Mouse (Mus musculus) mouse trophoblast stem cell (cell line): ENCODE results near the gene Tnfaip3.

ENCODE experiments used
- in situ Hi-C, 2 experiments: fragments of 300-500 bp; cut with MseI, MboI; formaldehyde crosslinking; loops; 2 replicates in 1 of 2; 3 replicates in 1 of 2; pipeline ENCODE4 v1.15.1; 2025

Tnfaip3 gene

DNA sequence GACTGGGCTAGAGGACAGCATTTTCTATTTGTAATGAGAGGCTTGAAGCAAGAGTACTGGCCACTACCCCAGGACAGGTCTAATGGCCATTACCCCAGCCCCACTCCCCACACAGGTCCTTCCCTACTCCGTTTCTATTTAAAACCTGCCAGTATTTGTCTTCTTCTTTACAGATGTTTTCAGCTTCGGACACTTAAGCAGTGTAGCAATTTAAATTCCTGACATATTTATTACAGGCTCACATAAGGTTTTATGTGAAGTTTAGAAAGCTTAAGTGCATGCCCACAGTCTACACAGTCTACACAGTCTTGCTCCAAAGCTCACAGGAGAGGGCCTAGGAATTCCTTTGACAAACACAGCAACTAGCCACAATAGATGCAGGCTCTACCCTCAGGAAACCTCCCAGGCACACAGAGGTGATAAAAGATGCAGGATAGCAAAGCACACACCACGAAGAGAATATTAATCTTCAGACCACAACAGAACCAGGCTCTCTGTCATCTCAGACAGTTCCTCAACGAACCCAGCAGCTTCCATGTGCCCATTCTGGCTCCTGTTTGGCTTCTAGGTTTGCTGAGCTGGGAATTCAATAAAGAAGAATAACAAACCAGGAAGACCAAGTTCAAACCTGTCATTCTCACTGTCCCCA, 1.5 kb upstream of the Tnfaip3 start:
- in situ Hi-C loops: loop anchor here (10.0 kb wide), 2 partner anchors 148 to 168 kb away; no protein-coding TSS in a partner anchor

DNA sequence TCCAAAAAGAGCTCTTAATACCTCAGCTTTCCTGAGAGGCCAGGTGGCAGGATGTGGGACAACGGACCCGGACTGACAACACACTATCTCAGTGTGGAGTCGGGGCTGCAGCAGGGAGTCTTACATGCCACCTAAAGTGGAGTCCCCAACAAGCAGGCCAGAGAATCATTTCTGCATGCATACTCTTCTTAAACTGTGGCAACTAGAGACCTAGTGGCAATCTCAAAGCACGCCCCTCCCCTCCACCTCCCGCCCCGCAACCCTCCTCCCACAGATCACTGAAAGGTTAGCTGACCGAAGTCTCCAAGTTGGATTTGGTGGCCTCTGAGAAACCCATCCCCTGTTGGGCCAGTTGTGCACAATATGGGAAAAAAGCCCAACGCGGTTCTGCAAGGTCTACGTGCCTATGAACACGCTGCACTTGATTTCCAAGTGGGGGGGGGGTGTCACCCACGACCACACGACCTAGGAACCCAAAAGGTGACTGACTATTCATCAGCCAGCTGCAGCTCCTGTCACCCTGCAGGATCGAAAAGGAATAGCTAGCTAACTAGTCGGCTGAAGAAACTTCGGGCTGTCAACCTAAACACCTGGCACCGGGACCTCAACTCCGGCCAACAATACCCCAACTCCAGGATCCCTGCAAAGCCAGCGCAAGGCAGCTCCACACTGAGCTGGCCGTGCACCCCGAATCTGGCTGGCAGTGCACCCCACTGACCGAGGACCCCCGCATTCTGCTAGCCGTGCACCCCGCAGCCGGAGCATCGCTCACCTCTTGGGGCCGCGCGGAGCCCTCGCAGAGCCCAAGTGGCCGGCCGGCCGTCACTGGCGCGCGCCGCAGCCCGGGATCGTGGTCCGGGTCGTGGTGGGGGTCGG, 838 bp downstream of the Tnfaip3 start:
- in situ Hi-C loops: loop anchor here (10.0 kb wide), 2 partner anchors 150 to 170 kb away; no protein-coding TSS in a partner anchor

DNA sequence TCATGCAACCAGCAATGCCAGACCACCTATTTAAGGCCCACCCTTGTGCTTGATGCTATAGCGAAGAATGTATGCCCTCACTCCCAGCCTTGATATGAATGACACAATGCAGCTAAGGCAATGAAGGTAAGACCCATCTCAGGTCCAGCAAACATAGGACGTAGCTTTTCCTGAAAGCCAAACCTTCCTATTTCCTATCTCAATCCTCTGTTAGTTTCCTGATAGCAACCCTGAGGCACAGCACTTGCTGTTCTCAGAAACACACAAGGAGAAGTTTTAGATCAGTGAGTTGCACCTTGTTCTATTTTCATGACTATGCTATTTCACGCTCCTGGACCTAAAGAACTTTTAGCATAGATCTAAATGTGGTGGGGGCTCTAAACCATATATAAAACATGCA, 2.1 kb downstream of the Tnfaip3 start:
- in situ Hi-C loops: loop anchor here (10.0 kb wide), 2 partner anchors 151 to 171 kb away; no protein-coding TSS in a partner anchor

DNA sequence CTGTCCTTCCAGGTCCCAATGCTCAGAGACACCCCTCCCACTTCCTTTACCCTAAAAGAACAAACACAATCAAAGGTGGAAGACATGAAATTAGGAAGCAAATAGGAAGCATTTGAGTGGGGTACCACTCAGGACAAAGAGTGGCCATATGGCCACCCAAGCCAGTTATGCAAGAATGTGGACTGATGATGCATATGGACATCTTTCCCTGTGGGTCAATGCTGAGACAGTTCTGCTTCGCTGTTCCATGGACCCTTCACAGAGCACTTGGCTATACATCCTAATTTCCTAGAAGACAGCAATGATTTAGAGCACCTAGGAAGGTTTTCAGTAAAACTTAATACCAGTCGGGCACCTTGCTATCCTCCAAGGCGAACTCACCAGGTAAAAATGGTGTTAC, 2.8 kb downstream of the Tnfaip3 start:
- in situ Hi-C loops: loop anchor here (10.0 kb wide), 2 partner anchors 152 to 172 kb away; no protein-coding TSS in a partner anchor

DNA sequence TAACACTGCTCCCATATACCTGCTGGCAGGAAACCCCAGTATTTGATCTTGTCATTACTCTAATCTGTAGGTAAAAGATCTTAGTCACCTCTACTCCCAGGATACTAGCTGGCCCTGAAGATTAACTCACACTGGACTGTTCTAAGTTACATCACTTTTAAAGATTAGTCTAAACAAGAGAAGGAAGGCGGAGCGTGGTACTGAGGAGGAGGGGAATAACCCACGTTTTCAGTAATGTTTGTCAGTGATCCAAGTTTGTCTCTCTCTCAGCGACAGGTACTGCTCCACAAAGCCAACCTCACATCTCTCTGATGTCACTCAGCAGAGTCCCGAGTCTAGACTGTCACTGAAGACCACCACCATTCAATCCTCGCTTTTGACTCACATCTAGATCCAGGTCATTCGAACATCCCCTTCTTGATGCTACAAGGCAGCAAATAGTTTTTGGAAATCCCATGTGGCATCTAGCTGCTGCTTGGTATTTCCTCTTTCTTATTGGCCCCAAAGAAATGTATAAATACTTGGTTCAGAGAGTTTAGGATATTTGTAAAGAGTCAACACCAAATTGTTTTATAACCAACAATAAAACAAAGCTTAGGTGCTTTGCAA, 3.5 kb downstream of the Tnfaip3 start:
- in situ Hi-C loops: loop anchor here (10.0 kb wide), 2 partner anchors 153 to 173 kb away; no protein-coding TSS in a partner anchor

DNA sequence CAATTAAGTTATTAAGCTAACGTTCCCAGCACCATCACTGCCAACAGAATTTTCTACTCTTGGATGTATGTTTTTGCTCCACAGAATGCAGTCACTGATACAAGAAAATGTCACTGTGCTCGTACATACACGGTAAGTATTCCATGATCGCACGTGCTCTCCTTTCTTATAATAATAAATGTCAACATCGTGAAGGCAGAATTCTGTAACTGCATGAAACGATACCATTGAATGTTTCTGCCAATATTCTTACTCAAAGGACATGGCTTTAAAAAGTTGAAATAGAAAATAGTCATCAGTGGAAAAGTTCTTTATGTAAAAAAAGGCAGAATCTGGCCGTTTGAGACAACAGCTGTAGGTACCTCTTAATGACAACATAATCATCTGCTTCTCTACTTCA, 5.0 kb downstream of the Tnfaip3 start:
- in situ Hi-C loops: loop anchor here (10.0 kb wide), 2 partner anchors 154 to 174 kb away; no protein-coding TSS in a partner anchor

DNA sequence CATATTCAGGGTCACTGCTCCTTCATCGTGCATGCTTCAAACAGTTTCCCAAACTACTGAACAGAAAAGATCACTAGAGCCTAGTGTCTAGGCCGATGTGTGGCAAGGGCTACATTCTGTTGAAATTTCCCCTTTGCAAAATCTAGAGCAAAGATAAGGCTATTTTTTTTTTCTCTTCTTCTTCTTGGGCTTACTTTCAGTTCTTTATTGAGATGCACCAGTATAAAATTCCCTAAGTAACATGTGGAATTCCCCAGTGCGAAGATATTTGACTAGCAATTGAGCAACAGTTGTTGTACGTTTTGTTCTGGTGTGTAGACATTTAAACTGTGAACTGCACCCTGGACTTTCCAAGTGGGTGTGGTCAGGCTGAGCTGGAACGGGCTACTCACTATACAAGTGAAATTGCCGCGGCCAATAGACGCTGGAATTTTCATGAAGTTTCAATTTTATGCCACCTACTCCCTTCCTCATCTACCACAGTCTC, 6.2 kb downstream of the Tnfaip3 start:
- in situ Hi-C loops: no loop called here

DNA sequence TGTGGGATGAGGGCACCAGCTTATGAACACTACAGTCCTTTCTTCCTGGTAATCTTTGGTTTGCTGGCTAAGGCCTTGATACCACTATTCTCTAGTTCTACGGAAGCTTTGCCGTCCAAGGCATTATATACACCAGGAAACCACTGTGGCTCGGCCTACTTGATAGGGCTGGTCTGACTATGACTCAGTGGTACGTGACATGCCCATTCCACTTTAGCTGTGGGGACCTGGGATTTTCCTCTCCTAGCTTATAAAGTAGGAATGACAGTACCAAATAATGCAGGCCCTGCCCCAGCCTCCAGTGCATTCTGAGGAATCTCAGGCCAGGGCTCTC, 6.9 kb downstream of the Tnfaip3 start:
- in situ Hi-C loops: no loop called here

DNA sequence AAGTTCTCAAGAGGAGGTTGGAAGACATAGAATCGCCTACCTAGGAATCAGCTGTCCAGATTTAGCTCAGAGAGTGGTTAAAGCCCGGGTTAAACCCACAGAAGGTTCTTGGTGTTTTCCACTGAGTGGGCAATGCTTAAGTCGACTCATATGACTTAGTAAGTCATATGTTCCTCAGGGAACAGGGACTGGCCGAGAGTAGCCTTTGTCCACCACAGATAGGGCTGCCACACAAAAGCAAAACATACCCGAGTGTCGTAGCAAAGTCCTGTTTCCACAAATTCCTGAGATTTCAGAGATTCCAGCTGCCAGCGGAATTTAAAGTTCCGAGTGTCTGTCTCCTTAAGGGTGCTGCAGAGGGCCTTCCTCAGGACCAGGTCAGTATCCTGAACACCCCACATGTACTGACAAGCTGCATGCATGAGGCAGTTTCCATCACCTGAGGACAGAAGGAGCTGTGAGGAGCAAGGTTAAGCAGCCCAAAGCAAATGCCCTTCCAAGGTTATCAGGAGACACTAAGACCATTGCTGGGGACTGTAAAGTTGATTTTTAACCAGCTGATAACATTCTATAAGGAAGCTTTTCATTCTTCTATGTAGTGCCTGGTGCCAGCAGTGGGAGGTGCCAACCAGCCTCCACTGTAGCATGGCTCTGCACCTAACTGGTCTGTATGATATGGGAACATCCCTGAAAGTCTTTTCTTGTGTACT, 7.4 kb downstream of the Tnfaip3 start:
- in situ Hi-C loops: no loop called here

DNA sequence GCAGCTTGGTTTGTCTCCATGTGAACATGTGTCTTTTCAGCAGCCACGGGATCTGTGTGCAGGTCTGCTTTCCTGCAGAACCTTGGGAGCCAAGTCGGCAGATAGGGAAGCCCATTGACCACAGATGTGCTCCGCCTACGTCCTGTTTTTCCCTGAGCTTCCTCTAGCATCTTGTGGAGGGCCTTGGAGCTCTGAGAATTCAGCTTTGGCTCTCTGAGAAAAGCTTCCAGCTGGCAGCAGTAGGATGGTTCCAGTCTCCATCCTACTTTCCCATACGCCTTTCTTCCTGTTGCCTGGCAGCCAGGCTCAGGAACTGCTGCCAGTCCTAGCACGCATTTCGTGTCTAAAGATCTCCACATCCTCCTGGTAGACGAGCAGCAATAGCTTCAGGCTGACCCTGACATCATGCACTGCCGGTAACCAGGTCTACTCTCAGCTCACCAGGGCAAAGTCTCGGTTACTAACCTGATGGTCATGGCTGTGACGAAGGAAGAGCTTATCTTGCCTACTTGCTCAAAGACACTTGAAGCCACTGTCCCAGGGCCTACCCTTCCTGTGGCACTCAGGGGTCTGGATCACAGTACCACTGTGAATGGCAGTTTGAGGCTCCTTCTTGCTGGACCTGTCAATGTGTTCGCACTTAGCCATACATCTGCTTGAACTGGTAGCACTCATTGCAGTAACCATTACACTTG, 13.2 kb downstream of the Tnfaip3 start:
- in situ Hi-C loops: no loop called here

DNA sequence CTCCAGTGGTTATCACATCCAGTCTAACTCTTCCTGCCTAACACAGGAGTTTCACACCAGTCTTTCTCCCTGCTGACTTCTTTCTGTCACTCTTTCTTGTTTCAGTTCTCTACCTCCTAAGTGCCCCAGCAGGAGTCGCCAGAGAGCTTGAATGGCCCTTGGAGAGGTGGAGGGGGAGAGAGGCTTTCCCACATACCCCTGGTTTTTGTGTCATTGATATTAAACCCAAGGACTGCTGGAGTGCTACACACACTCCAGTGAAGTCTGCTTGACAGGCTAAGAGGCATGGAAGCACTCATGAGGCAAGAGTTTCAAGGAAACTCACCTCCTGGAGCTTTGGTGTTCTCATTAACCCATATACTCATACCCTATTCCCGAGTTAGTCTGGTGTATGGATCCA, 16.0 kb downstream of the Tnfaip3 start:
- in situ Hi-C loops: no loop called here

DNA sequence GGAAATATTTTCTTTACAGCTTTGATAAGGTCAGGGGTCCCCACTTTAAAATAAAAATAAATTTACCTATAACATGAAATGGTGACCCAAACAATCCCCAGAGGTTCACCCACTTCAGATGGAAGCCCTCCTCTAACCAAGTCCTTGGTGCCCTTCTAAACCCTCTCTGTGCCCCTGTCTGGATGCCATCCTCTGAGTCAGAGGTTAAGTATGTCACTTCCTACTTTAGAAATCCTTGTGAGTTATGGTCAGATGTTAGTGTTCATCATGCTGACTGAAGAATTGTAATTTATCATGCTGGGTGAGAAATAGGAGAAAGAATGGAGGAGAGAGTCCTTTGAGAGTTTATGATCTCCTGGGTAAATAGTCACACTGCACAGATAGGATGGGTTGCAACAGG, 19.1 kb downstream of the Tnfaip3 start:
- in situ Hi-C loops: no loop called here

DNA sequence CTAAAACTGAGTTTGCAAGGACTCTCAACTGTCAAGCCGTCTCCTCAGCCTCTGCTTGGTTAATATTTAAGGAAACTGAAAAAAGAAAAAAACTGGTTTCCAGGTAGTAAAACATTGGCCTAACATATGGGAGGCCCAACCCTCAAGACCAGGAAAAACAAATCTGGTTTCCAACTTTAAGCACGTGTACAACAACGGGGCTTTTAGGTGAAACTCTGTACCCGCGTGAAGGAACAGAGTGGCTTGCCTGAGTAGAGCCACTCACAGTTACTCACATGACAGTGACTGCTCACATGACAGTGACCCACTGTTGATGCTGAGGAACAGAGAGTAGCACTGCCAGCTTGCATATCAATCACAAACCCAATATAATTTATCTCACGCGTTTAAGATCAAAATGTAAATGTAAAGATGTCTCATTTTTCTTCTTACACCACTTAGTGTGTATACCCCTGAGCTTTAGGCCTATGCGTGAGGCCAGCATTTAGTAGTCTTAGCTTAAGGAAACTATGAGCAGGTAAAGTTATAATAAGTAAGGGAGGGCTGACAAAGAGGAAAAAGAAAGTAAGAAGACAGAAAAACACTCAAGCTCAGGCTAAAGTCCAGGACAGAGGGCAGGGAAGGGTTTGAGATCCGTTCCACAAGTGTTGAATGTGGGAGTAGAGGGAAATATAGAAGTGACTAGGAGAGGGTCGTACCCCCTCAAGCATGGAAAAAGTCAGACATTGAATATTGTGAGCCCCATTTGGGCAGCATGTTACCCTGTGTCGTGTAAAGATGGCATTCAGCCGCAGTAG, 19.8 kb downstream of the Tnfaip3 start:
- in situ Hi-C loops: no loop called here

DNA sequence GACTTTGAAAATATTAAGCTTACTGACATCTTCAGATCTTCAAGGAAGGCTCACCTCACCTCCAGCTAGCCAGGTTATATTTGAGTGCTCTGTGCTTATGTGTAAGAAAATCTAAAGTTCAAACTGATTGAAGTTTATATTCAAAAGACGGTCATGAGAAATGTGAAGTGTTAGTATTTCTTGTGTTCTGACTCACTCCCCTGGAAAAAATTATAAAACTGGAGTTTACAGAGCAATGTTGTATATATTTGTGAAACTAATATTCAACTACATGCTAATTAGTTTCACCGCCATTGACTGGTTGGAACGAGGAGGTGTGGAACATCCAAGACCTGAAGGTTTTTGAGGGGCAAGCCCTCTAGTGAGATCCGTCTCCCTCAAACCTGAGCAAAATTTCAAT, 22.5 kb downstream of the Tnfaip3 start:
- in situ Hi-C loops: no loop called here

DNA sequence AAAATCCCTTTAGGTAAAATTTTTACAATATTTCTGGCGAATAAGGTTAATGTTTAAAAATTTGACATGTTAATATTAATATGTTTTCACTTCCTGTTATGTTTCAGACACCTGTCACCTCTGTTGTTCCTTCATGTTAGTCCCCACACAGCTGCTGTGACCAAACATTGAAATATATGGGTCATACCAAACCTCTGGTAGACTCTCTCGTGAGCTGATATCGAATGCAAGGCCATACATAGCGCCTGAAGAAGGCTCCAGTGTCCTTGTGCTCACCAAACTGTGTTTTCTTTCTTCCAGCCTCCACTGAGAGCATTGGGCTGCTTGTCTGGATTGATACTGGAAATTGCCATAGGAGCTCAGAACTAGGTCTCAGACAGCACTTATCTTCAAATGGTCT, 24.4 kb downstream of the Tnfaip3 start:
- in situ Hi-C loops: no loop called here

DNA sequence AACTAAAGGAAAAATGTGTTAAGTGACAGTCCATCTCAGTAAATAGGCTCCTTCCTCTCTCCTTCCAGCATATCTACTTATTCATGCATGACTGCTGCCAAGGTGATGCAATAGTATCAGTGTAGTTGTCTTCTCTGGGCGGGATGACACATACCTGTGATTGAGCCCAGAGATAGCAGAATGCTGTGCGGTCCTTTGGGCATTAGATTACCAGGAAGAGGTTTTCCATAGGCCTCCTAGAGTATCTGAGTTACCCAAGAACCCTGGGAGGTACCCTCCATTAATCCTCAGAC, 27.6 kb downstream of the Tnfaip3 start:
- in situ Hi-C loops: no loop called here

DNA sequence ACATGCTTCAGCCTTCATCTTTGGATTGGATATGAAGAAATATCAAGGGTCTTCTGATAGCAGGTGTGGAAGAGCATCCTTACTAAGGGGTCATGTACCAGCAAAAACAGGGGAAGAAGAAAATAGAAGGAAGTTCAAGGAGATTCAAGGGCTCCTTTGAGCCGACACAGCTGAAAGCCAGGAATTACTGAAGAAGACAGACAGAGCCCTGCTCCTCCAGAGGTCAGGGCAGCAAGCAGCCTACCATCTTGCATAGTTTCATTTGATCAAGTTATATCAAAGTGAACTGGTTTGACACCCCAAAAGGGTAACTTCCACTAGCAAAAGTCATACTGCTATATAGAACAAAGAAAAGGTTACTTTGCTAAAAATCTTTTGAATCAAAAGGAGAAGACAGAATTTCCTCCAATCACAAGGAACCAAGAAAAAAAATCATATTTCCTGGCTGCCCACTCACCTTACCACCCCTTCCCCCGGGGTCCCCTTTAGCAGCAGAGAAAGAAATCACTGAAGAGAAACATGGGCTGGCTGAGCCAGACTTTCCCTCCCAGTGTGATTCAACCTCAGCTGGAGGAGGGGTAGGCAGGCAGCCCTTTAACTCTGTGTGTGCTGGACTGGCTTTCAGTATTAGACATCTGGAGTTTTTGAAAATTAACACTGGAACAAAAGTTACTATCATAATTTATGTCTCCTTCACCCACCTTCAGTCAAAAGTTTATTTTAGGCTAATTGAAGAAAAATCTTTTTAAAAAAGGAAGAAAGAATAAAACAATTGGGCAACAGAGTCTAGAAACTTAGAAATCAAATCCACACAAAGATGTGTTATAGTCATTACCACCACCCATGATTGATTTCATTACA, 28.2 kb downstream of the Tnfaip3 start:
- in situ Hi-C loops: no loop called here

DNA sequence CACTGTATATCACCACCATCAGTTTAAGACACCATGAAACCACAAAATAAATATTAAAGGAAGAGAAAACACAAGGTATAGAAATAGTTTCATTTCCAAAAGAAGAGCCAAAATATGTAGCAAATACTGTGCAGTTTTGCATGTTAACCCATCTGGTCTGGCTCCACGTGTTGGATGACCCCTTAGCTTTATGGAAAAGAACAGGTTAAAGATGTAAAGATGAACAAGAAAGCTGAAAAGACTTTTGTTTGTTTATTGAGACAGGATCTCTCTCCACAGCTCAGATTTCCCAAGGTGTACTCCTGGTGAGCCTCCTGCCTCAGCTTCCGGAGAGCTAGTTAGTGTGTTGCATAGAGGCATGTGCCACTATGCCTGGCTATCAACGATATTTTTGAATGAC, 29.9 kb downstream of the Tnfaip3 start:
- in situ Hi-C loops: no loop called here

DNA sequence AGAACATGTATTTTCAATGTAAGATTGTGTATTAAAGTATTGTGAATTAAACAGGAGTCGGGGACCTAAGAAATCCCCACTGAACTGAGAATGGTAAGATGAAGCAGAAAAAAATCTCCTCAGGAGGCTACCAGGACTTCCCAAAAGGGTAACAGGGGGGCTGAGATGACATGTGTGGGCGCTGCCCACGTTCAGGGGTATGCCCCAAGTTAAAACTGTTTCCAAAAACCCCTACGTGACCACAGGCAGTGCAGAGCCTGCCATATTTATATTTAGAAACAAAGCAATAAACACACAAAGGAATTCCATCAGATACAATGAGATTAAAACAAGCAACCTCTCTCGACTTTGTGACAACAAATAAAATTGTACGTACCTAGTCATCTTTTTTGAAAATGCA, 31.9 kb downstream of the Tnfaip3 start:
- in situ Hi-C loops: no loop called here

DNA sequence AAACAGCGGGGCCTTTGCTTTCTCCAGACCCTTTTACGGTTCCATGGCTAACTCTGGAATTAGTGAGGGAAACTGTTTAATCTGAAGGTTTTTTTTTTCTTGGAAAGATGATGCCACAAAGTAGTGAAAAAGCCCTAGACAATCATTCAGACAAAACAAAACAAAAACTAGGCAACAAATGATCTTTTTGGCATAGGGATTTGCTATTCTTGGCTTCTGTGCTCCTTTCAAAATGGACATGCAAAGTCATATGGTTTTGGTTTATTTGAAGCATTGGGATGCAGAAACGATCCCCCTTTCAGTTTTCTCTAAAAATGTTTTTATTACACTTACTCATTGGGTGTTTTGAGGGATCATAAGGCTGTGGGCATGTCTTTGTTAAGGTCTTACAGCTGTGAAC, 41.0 kb downstream of the Tnfaip3 start:
- in situ Hi-C loops: no loop called here
